Mouse (Mus musculus) hindbrain, postnatal 0 days (tissue): ENCODE data around the gene Wdfy3. TPM values are rescaled to one million over a fixed set of nuclear protein-coding genes. Genes with fewer than 3 reads are reported as not detected.

ENCODE experiments used
- ATAC-seq: fragments of 200-750 bp; cut with Nextera tagmentation; 2 replicates; pipeline ENCODE4 v1.8.0; 2017; ENCODE audit warnings: mild to moderate bottlenecking, moderate TSS enrichment, moderate library complexity
- DNase-seq: peaks from one replicate; pipeline ENCODE4 v3.0.0-alpha.2; 2015; ENCODE audit warnings: low spot score
- H3K27ac ChIP-seq: fragments of 300-500 bp; sonication (generic); 2 replicates; pipeline ENCODE4 v1.5.1; 2014; ENCODE audit warnings: mild to moderate bottlenecking
- H3K27me3 ChIP-seq: fragments of 300-500 bp; sonication (generic); 2 replicates; pipeline ENCODE4 v1.6.1; 2014; ENCODE audit warnings: low read length, mixed read lengths; ENCODE audit not compliant: insufficient read depth
- H3K36me3 ChIP-seq: fragments of 300-500 bp; sonication (generic); 2 replicates; pipeline ENCODE4 v1.6.1; 2014; ENCODE audit warnings: low read length, mixed read lengths; ENCODE audit not compliant: insufficient read depth
- H3K4me1 ChIP-seq: fragments of 300-500 bp; sonication (generic); 2 replicates; pipeline ENCODE4 v1.6.1; 2014; ENCODE audit warnings: antibody characterized with exemption, low read length, mixed read lengths; ENCODE audit not compliant: insufficient read depth
- H3K4me2 ChIP-seq: fragments of 300-500 bp; sonication (generic); 2 replicates; pipeline ENCODE4 v1.6.1; 2014; ENCODE audit warnings: low read depth, mild to moderate bottlenecking, low read length, moderate library complexity, mixed read lengths
- H3K4me3 ChIP-seq: fragments of 300-500 bp; sonication (generic); 2 replicates; pipeline ENCODE4 v1.5.1; 2014; ENCODE audit warnings: low read length
- H3K9ac ChIP-seq: fragments of 300-500 bp; sonication (generic); replicated peaks from 2 replicates; pipeline ENCODE4 v1.6.1; 2014; ENCODE audit warnings: mild to moderate bottlenecking, low read length, moderate library complexity, mixed read lengths
- H3K9me3 ChIP-seq: fragments of 300-500 bp; sonication (generic); 2 replicates; pipeline ENCODE4 v1.6.1; 2016; ENCODE audit warnings: low read length, mixed read lengths
- CTCF ChIP-seq: IDR thresholded peaks from 2 replicates; pipeline ENCODE4 v1.5.1; 2016; ENCODE audit warnings: antibody characterized with exemption, control low read depth, low read depth
- WGBS: fragments of 180-500 bp; shearing (Covaris S2); extraction: QIAGEN DNeasy Blood & Tissue Kit; methylation state at CpG from one replicate; pipeline ENCODE4 v1.1.7; 2014; 5-methylcytosine and 5-hydroxymethylcytosine counted together
- polyA plus RNA-seq: library from polyadenylated mRNA; unstranded; fragments of >200 nt; fragmentation: Nextera tagmentation; extraction: Ambion mirVana; gene quantifications from 2 replicates; pipeline ENCODE4 v1.2.1, GENCODE M21; 2015
- total RNA-seq: library from RNA; depleted of rRNA; stranded (reverse); fragments of >200 nt; gene quantifications from 2 replicates; pipeline ENCODE4 v1.2.3, GENCODE M21; 2014

Wdfy3 gene
- total and polyA plus RNA-seq, 2 experiments from 2014 or later: 15.8 to 83.5 TPM

DNA sequence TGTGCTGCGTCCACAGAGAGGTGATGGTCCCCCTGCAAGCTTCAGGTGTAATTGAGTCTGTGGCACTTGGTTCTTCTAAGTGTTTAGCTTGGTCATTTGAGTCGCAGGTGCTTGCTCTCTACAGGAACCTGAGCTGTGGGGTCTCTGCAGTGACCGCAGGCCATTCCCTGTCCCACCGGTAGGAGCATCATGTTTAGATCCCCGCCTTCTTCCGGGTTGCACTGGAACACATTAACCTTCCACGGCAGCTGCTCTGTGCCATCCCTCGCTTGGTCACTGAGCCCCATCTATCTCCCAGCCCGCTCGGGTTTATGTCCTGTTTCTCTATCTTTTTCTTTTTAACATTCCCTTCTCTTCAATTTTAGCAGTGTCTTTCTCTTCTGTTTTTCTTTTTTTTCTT is 250.5 kb downstream of the Wdfy3 start:
- H3K27ac ChIP-seq: no peak overlapping the region
- H3K27me3 ChIP-seq: no peaks in the 10 kb centered on the region
- H3K9me3 ChIP-seq: no peaks in the 10 kb centered on the region
- 60% methylated on average over 10 of the region's 10 CpGs for WGBS
- no peak overlapping the region for H3K4me3 ChIP-seq
- ATAC-seq: no peak
- no peak overlapping the region for H3K9ac ChIP-seq
- no peaks in the 10 kb centered on the region for H3K36me3 ChIP-seq
- no peak overlapping the region for H3K4me2 ChIP-seq
- no peak for DNase-seq
- no peak; the same call in 1 of the 2 replicates for TF ChIP-seq CTCF
- no peaks in the 10 kb centered on the region for H3K4me1 ChIP-seq

DNA sequence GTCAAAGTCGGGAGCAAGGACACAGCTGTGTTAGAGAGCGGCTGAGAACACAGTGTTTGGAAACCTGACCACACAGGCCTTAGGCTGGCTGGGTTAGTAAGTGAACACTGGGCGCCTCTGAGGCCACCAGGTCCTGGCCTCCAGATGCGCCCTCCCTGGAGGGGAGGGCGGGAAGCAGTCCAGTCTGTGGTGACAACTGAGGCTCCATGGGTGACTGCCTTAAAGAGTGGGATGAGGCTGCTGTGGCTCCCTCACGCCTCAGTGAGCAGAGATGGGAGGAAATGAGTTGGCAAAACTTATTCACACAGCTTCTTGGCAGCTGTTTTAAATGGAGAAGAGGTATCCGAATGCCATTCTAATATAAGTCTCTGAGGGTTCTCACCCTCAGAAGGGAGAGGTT is 252.9 kb downstream of the Wdfy3 start:
- Histone ChIP-seq H3K4me2 (no peak overlapping the region), H3K27ac (no peak overlapping the region), H3K27me3 (no peaks in the 10 kb centered on the region), H3K9me3 (no peaks in the 10 kb centered on the region), H3K9ac (no peak overlapping the region), H3K36me3 (no peaks in the 10 kb centered on the region), H3K4me1 (no peaks in the 10 kb centered on the region), H3K4me3 (no peak overlapping the region)
- ATAC-seq (no peak), DNase-seq (no peak)
- WGBS: 47% methylated on average over 7 of the region's 7 CpGs
- TF ChIP-seq CTCF: no peak

DNA sequence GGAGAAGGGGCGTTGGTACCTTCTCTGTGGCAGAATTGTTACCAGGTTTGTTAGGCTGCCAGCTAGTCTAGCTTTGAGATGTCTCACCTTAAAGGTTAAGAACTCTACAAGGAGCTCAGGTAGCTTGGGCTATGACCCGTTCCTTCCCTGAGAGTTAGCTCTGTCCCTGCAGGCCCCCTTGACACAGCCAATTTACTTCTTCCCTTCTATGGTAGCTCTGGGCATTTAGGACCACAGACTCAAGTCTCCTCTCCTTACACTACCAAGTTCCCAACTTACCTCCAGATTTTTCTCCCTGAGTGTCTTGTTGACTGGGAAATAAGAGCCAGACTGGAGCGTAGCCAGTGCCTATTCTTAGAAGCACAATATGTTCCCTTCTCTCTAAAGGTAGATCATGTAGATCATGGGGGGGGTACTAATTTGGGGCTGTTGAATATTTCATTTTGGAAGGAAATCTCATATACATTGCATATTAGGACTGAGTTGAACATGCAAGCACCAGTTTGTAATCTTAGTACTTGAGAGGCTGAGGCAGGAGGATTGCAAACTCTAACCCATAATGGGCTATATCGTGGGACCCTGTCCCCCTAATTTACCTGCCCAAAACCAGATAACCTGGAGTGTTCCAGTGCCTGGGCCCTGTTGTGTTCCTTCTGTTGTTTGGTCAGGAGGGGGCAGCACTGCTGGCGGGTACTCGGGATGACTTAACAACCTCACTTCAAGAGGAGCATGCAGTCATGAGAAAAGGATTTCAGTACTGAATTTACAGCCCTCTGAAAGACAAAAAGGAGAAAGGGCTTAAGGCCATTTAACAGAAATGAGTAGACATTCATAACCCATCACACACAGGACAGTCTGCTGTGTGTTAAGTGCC is 258.2 kb downstream of the Wdfy3 start:
- Histone ChIP-seq H3K4me2 (no peak overlapping the region), H3K4me1 (no peaks in the 10 kb centered on the region), H3K9ac (no peak overlapping the region), H3K27ac (no peak overlapping the region), H3K9me3 (no peaks in the 10 kb centered on the region), H3K4me3 (no peak overlapping the region), H3K27me3 (no peaks in the 10 kb centered on the region), H3K36me3 (no peaks in the 10 kb centered on the region)
- ATAC-seq: no peak
- no peak for DNase-seq
- WGBS: 92% methylated on average over 6 of the region's 6 CpGs
- no peak for TF ChIP-seq CTCF

DNA sequence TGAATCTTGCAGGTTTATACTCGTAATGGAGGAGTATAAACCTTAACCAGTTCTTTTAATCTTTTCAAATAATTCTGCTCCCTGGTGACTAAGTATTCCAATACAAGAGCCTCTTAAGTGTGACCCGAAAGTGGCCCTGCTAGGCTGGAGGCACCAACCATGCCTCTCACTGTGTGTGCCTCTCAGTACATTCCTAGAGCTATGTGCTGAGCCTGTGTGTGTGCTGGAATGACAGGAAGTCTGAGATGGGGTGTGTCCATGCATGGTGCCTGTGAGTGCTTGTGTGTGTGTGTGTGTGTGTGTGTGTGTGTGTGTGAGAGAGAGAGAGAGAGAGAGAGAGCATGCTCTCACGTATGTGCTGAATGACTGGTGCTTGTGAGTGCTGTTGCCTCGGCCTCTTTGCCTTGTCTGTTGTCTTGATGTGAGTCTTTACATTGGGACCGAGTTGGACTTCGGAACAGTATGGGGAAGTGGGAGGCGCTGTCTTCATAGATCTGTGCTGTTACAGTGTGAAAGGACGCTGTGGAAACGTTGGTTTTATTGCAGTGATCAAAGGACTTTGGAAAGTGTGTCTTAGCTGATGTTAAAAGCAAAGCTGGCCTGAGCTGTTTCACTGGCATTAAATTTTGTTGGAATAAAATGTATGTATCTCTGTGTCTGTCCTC is 267.2 kb downstream of the Wdfy3 start:
- no peak for ATAC-seq
- WGBS: 78% methylated on average over 9 of the region's 9 CpGs

DNA sequence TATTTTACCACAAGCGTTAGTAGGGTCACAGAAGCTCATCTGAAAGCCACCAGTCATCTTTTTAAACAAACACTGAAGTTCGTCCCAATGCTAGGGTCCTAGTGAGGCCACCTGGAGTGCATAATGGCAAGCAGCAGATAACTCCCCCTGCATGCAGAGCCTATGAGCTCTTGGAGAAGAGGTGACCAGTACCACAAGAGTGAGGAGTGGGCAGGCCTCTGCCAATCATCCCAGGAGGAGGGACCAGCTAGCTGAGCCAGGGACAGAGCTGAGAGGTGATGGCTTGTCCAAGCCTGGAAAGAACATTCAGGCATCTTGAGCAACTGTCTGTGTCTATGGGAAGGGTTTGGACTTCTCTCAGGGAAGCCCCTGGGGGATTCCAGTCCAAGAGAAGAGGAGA is 267.8 kb downstream of the Wdfy3 start:
- H3K4me1 ChIP-seq: no peaks in the 10 kb centered on the region
- H3K9me3 ChIP-seq: no peaks in the 10 kb centered on the region
- no peaks in the 10 kb centered on the region for H3K27me3 ChIP-seq
- no peaks in the 10 kb centered on the region for H3K36me3 ChIP-seq
- ATAC-seq (no peak), DNase-seq (no peak)
- H3K27ac ChIP-seq: no peak overlapping the region
- TF ChIP-seq CTCF: no peak
- H3K4me3 ChIP-seq: no peak overlapping the region
- H3K9ac ChIP-seq: no peak overlapping the region
- WGBS: 65% methylated on average over 2 of the region's 2 CpGs
- H3K4me2 ChIP-seq: no peak overlapping the region

More for the DNA sequence above, 267.2 kb downstream of the Wdfy3 start:
- no peak for TF ChIP-seq CTCF
- DNase-seq: no peak
- Histone ChIP-seq H3K4me3 (no peak overlapping the region), H3K4me2 (no peak overlapping the region), H3K27me3 (no peaks in the 10 kb centered on the region), H3K9ac (no peak overlapping the region), H3K27ac (no peak overlapping the region), H3K36me3 (no peaks in the 10 kb centered on the region), H3K4me1 (no peaks in the 10 kb centered on the region), H3K9me3 (no peaks in the 10 kb centered on the region)

DNA sequence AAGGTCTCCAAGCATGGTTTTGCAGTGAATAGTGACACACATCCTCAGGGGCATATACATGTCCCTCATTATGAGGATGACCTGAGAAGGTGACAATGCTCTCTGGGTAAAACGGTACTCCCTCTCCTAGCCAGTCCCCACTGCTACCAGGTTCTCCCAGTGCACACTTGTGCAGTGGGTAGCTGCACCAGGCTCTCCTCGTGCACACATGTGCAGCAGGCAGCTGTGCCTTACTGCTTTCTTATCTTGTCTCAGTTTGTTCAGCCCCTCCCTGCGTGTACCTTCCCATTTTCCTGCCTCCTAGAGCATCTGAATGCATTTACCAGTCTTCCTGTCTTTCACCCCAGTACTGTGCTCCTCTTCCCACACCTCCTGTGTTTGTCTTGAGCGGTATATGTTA is 277.1 kb downstream of the Wdfy3 start:
- no peak for TF ChIP-seq CTCF
- H3K9ac ChIP-seq: no peak overlapping the region
- H3K9me3 ChIP-seq: no peaks in the 10 kb centered on the region
- ATAC-seq: no peak
- no peak overlapping the region for H3K4me3 ChIP-seq
- DNase-seq: no peak
- no peak overlapping the region for H3K27ac ChIP-seq
- H3K36me3 ChIP-seq: no peaks in the 10 kb centered on the region
- no peaks in the 10 kb centered on the region for H3K27me3 ChIP-seq
- no peak overlapping the region for H3K4me2 ChIP-seq
- H3K4me1 ChIP-seq: no peaks in the 10 kb centered on the region
- WGBS: 76% methylated on average over 4 of the region's 4 CpGs

DNA sequence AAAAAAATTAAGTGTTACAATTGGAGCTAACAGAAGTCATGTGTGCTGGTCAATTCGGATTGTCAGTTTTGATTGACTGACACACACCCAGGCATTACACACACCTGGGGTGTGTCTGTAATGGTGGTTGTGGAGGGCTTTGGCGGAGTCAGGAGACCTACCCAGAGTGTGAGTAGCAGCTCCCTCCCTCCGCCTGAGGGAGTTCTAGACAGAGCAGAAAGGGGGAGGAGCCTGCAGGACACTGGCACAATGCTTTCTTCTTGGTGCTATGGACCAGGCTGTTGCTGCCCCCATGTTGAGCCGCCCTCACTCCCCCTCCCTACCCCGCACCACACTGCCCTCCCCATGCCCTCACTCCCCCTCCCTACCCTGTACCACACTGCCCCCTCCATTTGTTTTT is 279.2 kb downstream of the Wdfy3 start:
- Histone ChIP-seq H3K36me3 (no peaks in the 10 kb centered on the region), H3K4me3 (no peak overlapping the region), H3K4me1 (no peaks in the 10 kb centered on the region), H3K4me2 (no peak overlapping the region), H3K9ac (no peak overlapping the region), H3K27me3 (no peaks in the 10 kb centered on the region), H3K9me3 (no peaks in the 10 kb centered on the region), H3K27ac (no peak overlapping the region)
- no peak for ATAC-seq
- 59% methylated on average over 5 of the region's 5 CpGs for WGBS
- DNase-seq: no peak
- no peak for TF ChIP-seq CTCF
